Mouse (Mus musculus) testis, adult 2 months (tissue): ENCODE data around the gene Ccdc36.

Experiments
- CTCF ChIP-seq: fragments of 200-500 bp; IDR thresholded peaks from 2 replicates; pipeline ENCODE4 v1.5.1; 2012; ENCODE audit warnings: low read depth, mild to moderate bottlenecking, inconsistent platforms, low read length, moderate library complexity; ENCODE audit not compliant: control insufficient read depth, insufficient read depth, insufficient replicate concordance
- POLR2A ChIP-seq: fragments of 200-500 bp; IDR thresholded peaks from 2 replicates; pipeline ENCODE4 v1.6.1; 2012; ENCODE audit warnings: low read depth, mild to moderate bottlenecking, inconsistent platforms, low read length, moderate library complexity; ENCODE audit not compliant: control insufficient read depth

DNA sequence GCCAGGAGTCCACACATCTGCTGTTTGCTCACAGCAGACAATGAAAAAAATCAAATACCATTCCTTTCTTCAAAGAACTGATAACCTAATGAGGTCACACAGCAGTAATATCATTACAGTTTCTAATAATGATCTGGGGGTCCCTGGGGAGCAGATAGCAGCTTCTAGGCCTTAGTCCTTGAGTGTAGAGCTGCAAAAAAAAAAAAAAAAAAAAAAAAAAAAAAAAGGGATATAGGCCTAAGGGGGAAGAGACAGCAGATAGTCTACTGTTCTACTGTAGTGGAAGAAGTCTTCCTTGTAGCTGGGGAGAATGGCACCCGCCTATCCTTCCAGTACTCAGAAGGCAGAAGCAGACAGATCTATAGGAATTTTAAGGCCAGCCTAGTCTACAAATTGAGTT is 32.9 kb downstream of the Ccdc36 start:
- TF ChIP-seq CTCF = no peak
- no peak for TF ChIP-seq POLR2A
